Mouse (Mus musculus) brain, embryonic 14.5 days (tissue): ENCODE results near the gene Clnk. TPM values are rescaled to one million over a fixed set of nuclear protein-coding genes. Genes with fewer than 3 reads are reported as not detected.

Experiments
- DNase-seq: peaks from one replicate; pipeline ENCODE4 v3.0.0-alpha.2; 2011; ENCODE audit warnings: low read depth
- CTCF ChIP-seq: fragments of 200-500 bp; IDR thresholded peaks from 2 replicates; pipeline ENCODE4 v1.5.1; 2012; ENCODE audit warnings: inconsistent platforms, mild to moderate bottlenecking, moderate library complexity, borderline replicate concordance; ENCODE audit not compliant: insufficient read depth, insufficient read length; ENCODE audit errors: extremely low read depth
- POLR2A ChIP-seq: fragments of 200-500 bp; IDR thresholded peaks from 2 replicates; pipeline ENCODE4 v1.6.1; 2012; ENCODE audit warnings: mild to moderate bottlenecking, inconsistent platforms, borderline replicate concordance; ENCODE audit not compliant: poor library complexity, insufficient read depth, insufficient read length, severe bottlenecking; ENCODE audit errors: extremely low read depth
- polyA plus RNA-seq: library from polyadenylated mRNA; depleted of rRNA; stranded (reverse); fragments of >200 nt; gene quantifications from 2 replicates; pipeline ENCODE4 v1.2.3, GENCODE M21; 2012; rRNA removed

Gene Clnk
- 0.08 and 0.09 TPM in 2 replicates for polyA plus RNA-seq

DNA sequence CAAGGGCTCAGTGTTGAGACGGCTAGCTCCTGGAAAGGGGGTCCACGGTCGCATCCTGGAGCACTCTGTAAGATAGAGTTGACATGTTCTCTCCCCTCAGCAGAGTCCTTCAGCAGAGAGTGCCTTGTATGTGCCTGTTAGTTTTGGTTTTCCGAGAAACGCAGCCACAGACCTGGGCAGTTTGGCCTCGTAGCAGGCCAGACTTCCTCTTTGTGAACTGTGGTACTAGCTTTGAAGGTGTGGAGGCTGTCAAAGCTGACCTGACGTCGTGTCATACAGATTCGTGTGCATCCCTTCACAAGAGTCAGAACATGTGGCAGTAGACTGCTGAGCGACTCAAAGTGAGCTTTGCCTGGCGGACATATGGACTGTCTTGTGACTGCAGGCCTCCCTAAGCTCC lies at the start of gene Clnk:
Gene Clnk, minus strand, starts transcription at position 191 of the 400 bp plus-strand sequence.
- TF ChIP-seq CTCF (no peak), POLR2A (no peak)
- peak; percentile 35 for DNase-seq

DNA sequence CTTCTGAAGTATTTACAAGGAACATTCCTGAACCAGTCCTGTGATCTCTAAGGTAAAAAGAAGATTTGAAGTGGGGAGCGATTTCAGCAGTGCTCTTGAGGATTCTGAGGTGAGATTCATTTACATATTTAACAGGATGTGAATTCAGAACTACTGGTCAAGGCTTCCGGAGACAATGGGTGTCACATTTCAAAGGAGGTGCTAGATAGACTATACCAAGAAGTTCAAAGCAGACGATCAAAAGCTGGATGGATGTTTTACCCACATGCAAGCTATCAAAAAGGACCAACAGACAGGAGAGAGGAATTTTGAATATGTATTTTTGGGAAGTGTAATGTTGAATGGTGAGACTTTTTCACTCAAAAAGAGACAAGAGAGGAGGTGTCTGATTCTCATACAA lies 28.7 kb upstream of the Clnk start:
- no peak for DNase-seq
- no peak for TF ChIP-seq CTCF
- TF ChIP-seq POLR2A = no peak

GRCm38 (mm10) chr5:38904528-38905044 lies 28.0 kb upstream of the Clnk start:
- TF ChIP-seq POLR2A (no peak), CTCF (no peak)
- DNase-seq = no peak

DNA sequence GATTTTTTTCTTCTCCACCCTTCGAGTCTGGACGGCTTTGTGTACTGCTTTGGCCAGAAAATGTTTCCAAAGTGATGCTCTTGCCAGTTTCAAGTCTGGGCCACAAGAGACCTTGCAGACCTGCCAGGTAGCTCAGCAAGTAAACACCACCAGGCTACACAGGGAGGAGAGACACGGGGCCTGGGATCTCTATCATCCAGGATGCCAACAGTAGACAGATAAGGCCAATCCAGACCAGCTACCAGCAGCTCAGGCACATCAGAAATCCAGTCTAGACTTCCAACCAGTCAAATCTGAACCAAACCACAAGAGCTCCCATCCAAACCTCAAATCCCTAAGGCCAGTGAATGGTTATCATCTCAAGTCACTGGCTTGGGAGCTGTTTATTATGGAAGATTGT lies 26.3 kb upstream of the Clnk start:
- no peak for TF ChIP-seq POLR2A
- no peak for TF ChIP-seq CTCF
- DNase-seq = no peak

DNA sequence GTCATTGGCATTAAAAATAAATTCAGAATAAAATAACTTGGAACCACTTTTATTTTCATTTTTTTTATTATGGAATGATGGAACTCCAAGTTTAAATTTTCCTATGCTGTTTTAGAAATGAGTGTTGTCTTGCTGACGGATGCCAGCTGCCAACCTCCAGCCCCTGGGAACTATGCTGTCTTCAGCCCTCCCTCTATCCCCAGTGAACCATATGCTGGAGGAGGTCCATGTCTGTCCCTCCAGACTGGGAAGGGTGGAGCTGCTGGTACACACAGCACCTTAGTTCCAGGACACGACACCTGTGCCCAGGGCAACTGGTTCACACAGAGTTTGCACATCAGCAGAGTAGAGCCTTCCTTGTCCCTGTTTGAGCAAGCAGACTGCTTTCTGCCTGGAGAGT lies 22.4 kb upstream of the Clnk start:
- no peak for DNase-seq
- TF ChIP-seq CTCF = no peak
- TF ChIP-seq POLR2A = no peak

DNA sequence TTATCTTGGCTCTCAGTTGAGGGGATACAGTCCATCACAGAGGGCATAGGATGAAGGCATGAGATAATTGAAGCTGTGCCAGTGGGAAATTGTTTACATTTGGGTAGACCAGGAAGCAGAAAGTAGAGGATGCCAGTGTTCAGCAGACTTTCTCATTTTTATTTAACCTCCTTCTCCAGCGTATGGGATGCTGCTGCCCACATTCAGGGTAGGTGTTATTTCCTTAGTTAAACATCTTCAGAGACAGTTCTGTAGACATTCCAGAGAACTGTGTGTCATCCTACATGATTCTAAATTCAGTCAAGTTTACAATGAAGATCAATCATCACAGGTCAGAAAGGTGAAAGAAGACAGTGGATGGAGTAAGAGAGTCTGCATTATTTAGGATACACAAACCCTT lies 12.0 kb upstream of the Clnk start:
- TF ChIP-seq CTCF (no peak), POLR2A (no peak)
- DNase-seq = no peak

DNA sequence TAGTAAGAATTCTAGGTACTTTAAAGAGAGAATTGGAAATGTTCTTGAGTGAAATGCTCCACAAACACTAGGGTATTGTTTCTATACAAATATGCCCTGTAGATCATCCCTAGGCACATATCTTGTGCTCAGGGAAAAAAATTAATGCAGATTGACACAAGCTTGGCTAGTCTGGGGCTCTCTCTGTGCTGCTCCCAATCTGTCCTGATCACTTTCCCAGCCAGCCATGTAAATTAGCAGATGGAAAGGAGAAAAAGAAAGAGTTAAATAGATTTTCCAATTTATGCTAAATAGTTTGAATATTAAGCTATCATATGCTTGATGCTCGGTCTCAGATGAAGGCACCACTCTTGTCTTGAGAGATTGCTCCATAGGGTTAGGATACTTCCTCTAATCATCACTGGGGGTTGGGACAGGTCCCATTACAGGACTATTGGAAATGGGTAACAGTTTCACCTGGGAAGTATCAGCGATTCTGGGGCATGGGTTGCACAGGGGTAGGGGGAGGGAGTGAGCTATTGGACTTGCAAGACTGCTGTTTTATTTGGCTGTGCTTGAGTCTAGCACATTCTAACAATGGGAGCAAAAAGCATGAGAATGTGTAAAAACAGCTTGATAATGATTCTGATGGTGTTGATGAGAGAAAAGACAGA lies 10.1 kb upstream of the Clnk start:
- DNase-seq = peak; percentile 89
- TF ChIP-seq POLR2A = no peak
- no peak for TF ChIP-seq CTCF

- DNase-seq = peak; percentile 48
These were observed 6.0 kb upstream of the Clnk start for GRCm38 (mm10) chr5:38882635-38883034.

DNA sequence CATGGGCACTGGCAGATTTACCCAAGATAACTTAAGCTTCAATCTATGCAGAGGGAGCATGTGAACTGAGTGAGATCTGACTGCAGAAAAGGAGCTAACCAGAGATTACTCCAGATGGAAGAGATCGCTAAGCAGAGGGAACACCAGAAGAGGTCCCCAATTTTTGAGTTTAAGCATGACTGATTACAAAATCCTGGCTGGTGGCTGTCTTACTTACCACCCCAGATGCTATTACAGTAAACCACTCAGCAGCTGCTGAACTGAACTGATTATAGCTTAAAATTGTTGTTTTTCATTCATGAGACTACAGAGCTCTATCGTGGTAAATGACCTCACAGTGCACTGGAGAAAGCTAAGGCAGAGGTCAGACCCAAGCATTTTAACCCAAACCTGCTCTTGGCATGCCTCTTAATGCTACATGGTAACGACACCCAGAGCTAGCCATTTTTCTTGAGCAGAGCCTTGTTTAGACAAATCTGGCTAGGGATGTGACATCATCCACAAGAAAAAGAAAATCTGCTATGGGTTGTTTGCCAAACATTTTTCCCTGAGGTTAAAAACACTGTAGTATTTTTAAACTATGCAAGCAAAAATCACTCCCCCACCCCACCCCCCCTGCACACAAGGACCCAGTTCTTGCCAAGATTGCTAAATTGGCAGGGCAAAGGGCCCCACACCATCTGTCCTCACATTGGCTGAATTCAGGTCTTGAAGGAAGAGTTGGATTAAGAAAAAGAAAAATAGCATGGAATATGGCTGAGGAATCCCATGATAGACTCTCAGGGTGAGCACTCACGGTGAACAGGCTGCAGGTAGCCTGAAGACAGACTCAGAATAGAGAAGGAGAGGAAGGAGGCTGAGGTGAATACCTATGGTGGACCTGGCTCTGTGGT lies 5.4 kb upstream of the Clnk start:
- TF ChIP-seq POLR2A = no peak
- DNase-seq = peak; percentile 92

GRCm38 (mm10) chr5:38881416-38881727 lies 4.8 kb upstream of the Clnk start:
- no peak for TF ChIP-seq CTCF
- TF ChIP-seq POLR2A = no peak
- DNase-seq = no peak

- DNase-seq = peak; percentile 79
These were observed 3.5 kb upstream of the Clnk start for GRCm38 (mm10) chr5:38879989-38880706.

More at GRCm38 (mm10) chr5:38879989-38880706, 3.5 kb upstream of the Clnk start:
- no peak for TF ChIP-seq POLR2A
- no peak for TF ChIP-seq CTCF
